Mouse (Mus musculus) CH12.LX (cell line): ENCODE measurements around the gene Bcat1.

Experiments
- CTCF ChIP-seq, 2 experiments: IDR thresholded peaks in 1 of 2; conservative IDR thresholded peaks in 1 of 2; 2 replicates each; pipeline ENCODE4 v1.5.1; 2011 to 2012; ENCODE audit warnings: low read depth in 2 of 2, low read length in 2 of 2, improper control_type of control experiment in 1 of 2, inconsistent platforms in 1 of 2, mild to moderate bottlenecking in 1 of 2, moderate library complexity in 1 of 2
- E2F4 ChIP-seq: IDR thresholded peaks from 2 replicates; pipeline ENCODE4 v1.6.1; 2011; ENCODE audit warnings: low read depth, low read length, improper control_type of control experiment; ENCODE audit not compliant: insufficient replicate concordance
- GABPA ChIP-seq: IDR thresholded peaks from 2 replicates; pipeline ENCODE4 v1.6.1; 2012; ENCODE audit warnings: low read depth, low read length, improper control_type of control experiment, inconsistent platforms; ENCODE audit not compliant: insufficient replicate concordance

- TF ChIP-seq CTCF (conservative IDR thresholded peaks at IDR 0.05 in 1 of 2, IDR thresholded peaks at IDR 0.05 in 1 of 2; ENCODE audit: low read depth in 2 of 2, low read length in 2 of 2) (no peak), E2F4 (no peak), GABPA (no peak)
Measured at GRCm38 (mm10) chr6:145052669-145053068, 23.3 kb downstream of the Bcat1 start.
